In the genomic region with DNA sequence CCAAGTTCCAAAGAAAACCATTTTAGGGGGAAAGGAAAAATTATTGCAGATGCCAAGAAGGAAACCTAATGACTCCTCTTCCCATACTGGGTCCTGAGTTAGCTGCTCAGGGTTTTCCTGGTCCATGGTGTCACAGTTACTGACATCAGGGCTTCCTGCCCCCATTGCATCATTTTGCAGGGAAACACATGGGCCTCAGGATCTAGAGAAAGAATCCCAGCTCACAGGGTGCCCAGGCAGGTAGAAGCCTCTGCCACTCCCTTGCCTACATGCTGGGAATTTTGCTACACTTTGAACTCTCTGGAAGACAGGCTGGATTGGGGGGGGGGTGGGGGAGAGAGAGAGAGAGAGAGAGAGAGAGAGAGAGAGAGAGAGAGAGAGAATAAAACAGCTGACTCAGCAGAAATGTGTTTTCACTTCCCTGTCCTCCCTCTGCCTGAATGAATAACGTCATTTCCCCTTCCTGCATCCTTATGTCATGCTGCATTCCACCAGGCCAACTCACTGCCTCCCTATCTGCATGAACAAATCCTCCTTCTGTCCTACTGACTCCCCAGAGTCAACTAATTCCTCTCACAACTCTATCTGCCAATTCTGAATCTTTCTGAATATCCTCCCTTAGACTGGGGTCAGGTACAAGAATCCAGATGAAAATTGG, we compare ENCODE assay signal across 1 mouse cellular context.
A peak's percentile ranks its signal among the peaks of the same experiment; 100 is the strongest.
TF ChIP-seq lines count a peak whose summit lies in the region.

No protein-coding gene starts in this region.

TF ChIP-seq in CH12.LX, 34 proteins besides CTCF, POLR2A, EP300 and RAD21:
- TF ChIP-seq ETS1 (conservative IDR thresholded peaks at IDR 0.05; ENCODE audit: low read depth, low read length) (0 out of 2 replicates have a peak, but pooled peaks have one; percentile 22), MAFK (IDR thresholded peaks at IDR 0.05; ENCODE audit: insufficient replicate concordance, low read length) (peak; percentile 99), E2F4 (IDR thresholded peaks at IDR 0.05; ENCODE audit: insufficient replicate concordance, low read depth, low read length) (no peak), POLR2AphosphoS2 (IDR thresholded peaks at IDR 0.05; ENCODE audit: low read depth, low read length) (no peak), JUN (IDR thresholded peaks at IDR 0.05; ENCODE audit: insufficient read depth, low read depth, low read length) (0 out of 2 replicates have a peak, but pooled peaks have one; percentile 30), USF1 (IDR thresholded peaks at IDR 0.05; ENCODE audit: low read depth, low read length) (no peak), GABPA (IDR thresholded peaks at IDR 0.05; ENCODE audit: insufficient replicate concordance, low read depth, low read length) (no peak), USF2 (conservative IDR thresholded peaks at IDR 0.05; ENCODE audit: low read depth, low read length) (no peak), SIN3A (IDR thresholded peaks at IDR 0.05; ENCODE audit: low read length) (no peak), MXI1 (IDR thresholded peaks at IDR 0.05; ENCODE audit: low read depth, low read length) (no peak)
